Mouse (Mus musculus): ENCODE measurements around the gene Wdr61.

DNA sequence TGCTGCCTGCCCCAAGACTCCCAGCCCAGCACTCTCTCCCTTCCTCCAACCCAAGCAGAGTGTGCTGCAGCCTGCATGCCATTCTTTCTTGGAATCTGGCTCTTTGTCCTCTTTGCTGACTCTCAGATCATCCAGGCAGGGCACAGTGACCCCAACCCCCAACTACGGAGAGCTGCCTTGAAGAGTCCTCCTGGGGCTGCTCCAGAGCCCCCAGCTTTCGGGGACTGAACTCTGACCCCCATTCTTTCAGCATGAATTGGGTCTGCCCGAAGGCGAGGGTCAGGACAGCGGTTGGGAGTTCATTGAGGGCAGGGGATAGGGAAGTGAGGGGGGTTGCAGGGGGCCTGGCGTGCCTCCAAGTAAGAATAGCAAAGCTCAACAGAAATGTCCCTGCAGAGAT is 25.3 kb upstream of the Wdr61 start:
- TF ChIP-seq CTCF (IDR thresholded peaks at IDR 0.05) (no peak), EP300 (IDR thresholded peaks at IDR 0.05) (no peak)
